Mouse (Mus musculus) spleen, adult 2 months (tissue): ENCODE data around the gene Prr14l. TPM values are rescaled to one million over a fixed set of nuclear protein-coding genes. Genes with fewer than 3 reads are reported as not detected.
"Not testable (repeated sequence)": the region's sequence is repeated elsewhere in the genome, so short reads cannot be mapped to it uniquely, and the experiment has no call there.

Experiments used
- DNase-seq, 2 experiments: peaks; one replicate each; pipeline versions ENCODE4 v3.0.0 to v3.0.0-alpha.2; 2012 to 2021; ENCODE audit warnings: low spot score in 2 of 2, low read depth in 1 of 2
- H3K27ac ChIP-seq: fragments of 200-500 bp; 2 replicates; pipeline ENCODE4 v1.5.1; 2012; ENCODE audit warnings: low read length, inconsistent platforms; ENCODE audit not compliant: insufficient read depth
- H3K27me3 ChIP-seq: fragments of 200-500 bp; 2 replicates; pipeline ENCODE4 v1.6.1; 2012; ENCODE audit warnings: mild to moderate bottlenecking, moderate library complexity, low read length, inconsistent platforms; ENCODE audit not compliant: control insufficient read depth, insufficient read depth
- H3K36me3 ChIP-seq: fragments of 200-500 bp; 2 replicates; pipeline ENCODE4 v1.6.1; 2012; ENCODE audit warnings: mild to moderate bottlenecking, low read length, inconsistent platforms; ENCODE audit not compliant: control insufficient read depth, insufficient read depth
- H3K4me1 ChIP-seq: fragments of 200-500 bp; 2 replicates; pipeline ENCODE4 v1.6.1; 2011; ENCODE audit warnings: inconsistent platforms; ENCODE audit not compliant: control insufficient read depth, insufficient read depth, insufficient read length
- H3K4me3 ChIP-seq: fragments of 200-500 bp; 2 replicates; pipeline ENCODE4 v1.5.1; 2011; ENCODE audit warnings: mild to moderate bottlenecking, inconsistent platforms; ENCODE audit not compliant: insufficient read depth, insufficient read length; ENCODE audit errors: extremely low read depth
- CTCF ChIP-seq: fragments of 200-500 bp; IDR thresholded peaks from 2 replicates; pipeline ENCODE4 v1.5.1; 2011; ENCODE audit warnings: mild to moderate bottlenecking, inconsistent platforms; ENCODE audit not compliant: insufficient read depth, insufficient read length, insufficient replicate concordance; ENCODE audit errors: extremely low read depth
- POLR2A ChIP-seq: fragments of 200-500 bp; IDR thresholded peaks from 2 replicates; pipeline ENCODE4 v1.6.1; 2011; ENCODE audit warnings: low read depth, low read length, inconsistent platforms
- WGBS: fragments of 180-500 bp; shearing (Covaris S2); methylation state at CpG from one replicate; pipeline ENCODE4 v1.1.7; 2018; 5-methylcytosine and 5-hydroxymethylcytosine counted together
- polyA plus RNA-seq: library from polyadenylated mRNA; depleted of rRNA; stranded (reverse); fragments of >200 nt; gene quantifications from 2 replicates; pipeline ENCODE4 v1.2.3, GENCODE M21; 2012; rRNA removed

Gene Prr14l
- polyA plus RNA-seq, 1 experiment: 15.1 TPM

DNA sequence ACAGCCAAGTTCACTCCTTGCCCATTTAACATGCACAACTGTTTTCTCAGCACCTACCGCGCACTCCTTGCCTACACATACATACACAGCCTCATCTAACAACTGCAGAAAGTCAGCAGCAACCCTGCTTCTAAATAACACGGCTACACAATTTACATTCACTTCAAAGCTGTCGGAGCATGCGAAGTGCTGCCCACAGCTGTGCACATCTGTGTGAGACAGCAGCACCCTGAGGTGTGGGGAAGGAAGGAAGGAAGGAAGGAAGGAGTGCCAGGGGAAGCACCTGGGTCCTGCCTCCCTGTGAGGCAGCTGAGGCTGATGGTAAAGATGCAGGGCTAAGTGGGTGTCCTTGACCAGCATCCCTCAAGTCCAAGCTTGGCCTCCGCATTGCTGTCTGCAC lies 105.1 kb downstream of the Prr14l start:
- H3K4me1 ChIP-seq: peaks cover 16% of the 10 kb centered on the region; the same call in 1 of the 2 replicates
- no peaks in the 10 kb centered on the region for H3K36me3 ChIP-seq
- H3K4me3 ChIP-seq: no peak overlapping the region
- 51% methylated on average over 6 of the region's 6 CpGs for WGBS
- DNase-seq: no peak
- TF ChIP-seq CTCF: no peak
- no peak for TF ChIP-seq POLR2A
- no peaks in the 10 kb centered on the region for H3K27me3 ChIP-seq
- H3K27ac ChIP-seq: no peak overlapping the region

DNA sequence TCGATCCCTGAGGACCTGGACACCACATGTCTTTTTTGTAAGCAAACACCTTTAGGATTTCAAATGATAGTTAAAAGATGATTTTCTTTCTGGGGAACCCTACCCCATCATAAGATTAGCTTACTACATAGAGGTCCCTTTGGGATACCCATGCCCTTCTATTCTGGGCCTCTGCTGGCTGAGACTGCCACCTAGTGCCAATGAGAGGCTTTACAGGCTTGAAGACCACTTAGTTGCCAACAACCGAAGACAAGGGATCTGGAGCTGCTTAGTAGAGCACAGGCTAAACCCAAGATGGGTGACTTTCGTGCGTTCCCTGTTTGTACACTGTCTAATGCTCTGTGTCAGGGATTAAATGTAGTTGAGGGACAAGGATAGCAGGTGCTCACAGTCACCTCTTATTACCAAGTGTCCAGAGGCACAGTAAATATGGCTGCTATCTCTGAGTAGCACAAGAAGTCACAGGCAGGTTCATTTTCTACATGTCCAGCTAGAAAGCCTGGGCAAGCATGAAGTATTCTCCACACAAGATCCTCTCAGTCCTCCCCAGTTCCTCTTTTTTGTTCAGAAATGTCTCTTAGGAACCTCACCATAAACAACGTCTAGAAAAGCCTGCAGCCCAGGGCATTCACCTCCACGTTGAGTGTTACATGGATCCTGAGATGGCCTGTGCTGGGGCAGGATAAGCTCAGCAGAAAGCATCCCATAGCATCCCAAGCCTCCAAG lies 106.2 kb downstream of the Prr14l start:
- H3K4me3 ChIP-seq: no peak overlapping the region
- H3K36me3 ChIP-seq: no peaks in the 10 kb centered on the region
- no peak for TF ChIP-seq POLR2A
- peak; percentile 60; the same call in 1 of the 2 replicates for TF ChIP-seq CTCF
- WGBS: 43% methylated on average over 6 of the region's 6 CpGs
- DNase-seq: peak in 1 of 2 experiments; percentile 37
- H3K4me1 ChIP-seq: peaks cover 16% of the 10 kb centered on the region; the same call in 1 of the 2 replicates
- H3K27ac ChIP-seq: no peak overlapping the region
- H3K27me3 ChIP-seq: no peaks in the 10 kb centered on the region

DNA sequence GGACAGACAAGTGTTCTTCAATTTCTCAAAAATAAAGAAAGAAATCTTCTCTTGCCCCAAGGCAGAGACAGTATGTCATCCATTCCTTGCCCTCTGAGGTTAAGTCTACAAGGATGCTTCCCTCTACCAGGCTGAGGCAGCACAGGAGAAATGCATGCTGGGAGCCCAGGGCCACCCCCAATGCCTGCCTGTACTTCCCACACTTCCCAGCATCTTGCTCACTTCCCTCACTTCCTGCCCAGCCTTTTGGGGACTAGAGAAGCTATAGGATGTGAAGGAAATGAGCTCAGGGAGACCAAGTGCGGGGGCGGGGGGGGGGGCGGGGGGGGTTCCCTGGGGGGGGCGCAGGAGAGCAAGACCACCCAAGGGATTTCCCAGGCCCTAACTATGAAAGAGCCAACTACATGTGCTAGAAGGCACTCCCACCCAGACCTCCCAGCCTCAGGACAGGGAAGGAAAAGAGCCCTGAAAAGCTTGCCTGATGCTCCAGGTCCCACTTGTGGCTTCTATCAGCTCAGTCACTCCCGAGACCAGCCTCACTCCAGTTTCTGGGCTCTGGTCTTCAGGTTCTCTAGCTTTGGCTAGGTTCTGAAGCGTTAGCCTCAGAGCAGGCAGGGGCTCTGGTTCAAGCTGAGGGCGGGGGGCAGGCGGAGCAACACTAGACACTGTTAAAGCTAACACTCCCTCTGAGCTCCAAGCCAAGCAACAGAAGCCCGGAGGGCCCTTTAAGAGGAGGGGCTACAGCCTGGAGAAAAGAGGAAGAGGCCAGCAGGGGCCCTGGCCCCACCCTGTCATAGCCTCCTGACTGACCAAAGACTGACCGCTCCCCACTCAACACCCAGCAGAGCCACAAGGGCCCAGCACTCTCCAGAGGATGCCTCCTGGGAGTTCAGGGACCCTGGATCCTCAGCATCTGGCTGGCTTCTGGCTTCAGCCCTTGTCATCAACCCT lies 108.1 kb downstream of the Prr14l start:
- TF ChIP-seq CTCF: no peak
- no peak for TF ChIP-seq POLR2A
- Histone ChIP-seq H3K27me3 (no peaks in the 10 kb centered on the region), H3K4me1 (peaks cover 13% of the 10 kb centered on the region; the same call in 1 of the 2 replicates), H3K36me3 (no peaks in the 10 kb centered on the region), H3K4me3 (peak overlapping the region; percentile 66), H3K27ac (peak overlapping the region; percentile 85)
- 13% methylated on average over 10 of the region's 10 CpGs for WGBS
- peak; percentile 23 to 59 for DNase-seq

DNA sequence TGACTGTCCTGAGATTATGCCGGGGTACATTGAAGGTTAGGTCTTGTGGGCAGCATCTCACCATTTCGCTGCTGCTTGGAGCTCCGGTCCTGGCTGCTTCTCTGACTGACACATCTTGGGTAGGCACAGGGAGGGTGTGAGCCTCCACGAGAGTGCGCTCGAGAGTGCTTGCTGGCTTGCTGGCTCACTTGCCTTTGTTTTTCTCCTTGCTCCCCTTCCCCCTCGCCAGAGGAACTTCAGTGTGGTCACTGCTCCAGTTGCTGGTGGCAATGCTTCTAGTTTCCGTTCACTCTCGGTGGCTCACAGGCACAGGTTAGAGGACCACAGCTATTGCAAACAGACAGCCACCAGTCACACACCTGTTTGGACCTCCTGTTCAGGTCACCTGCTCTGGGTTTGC lies 111.9 kb downstream of the Prr14l start:
- Histone ChIP-seq H3K36me3 (peaks cover 8% of the 10 kb centered on the region), H3K4me3 (no peak overlapping the region), H3K27ac (no peak overlapping the region), H3K4me1 (peaks cover 7% of the 10 kb centered on the region; the same call in 1 of the 2 replicates), H3K27me3 (no peaks in the 10 kb centered on the region)
- 39% methylated on average over 9 of the region's 9 CpGs for WGBS
- DNase-seq: no peak
- TF ChIP-seq POLR2A: no peak
- TF ChIP-seq CTCF: peak; percentile 22; the same call in 1 of the 2 replicates

DNA sequence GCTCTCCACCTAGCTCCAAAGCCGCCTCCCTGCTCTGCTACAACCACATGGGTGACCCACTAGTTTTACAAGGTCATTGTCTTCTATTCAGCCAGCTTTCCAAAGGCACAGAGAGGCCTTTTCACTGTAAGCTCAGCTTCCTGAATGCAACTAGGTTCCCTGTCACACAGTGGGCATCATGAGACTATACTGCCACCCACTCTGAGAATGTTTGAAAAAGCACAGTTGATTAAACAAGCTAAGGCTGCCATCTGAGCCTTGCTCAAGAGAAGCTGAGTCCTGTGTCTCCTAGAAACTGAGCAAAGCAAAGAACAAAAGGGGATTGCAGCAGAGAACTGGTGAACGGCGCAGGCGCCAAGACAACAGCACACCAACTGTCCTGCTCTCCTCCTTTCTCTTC lies 112.7 kb downstream of the Prr14l start:
- DNase-seq, H3K27ac ChIP-seq, H3K36me3 ChIP-seq, H3K27me3 ChIP-seq, H3K4me3 ChIP-seq, H3K4me1 ChIP-seq: not testable (repeated sequence)
- 91% methylated on average over 4 of the region's 4 CpGs for WGBS

DNA sequence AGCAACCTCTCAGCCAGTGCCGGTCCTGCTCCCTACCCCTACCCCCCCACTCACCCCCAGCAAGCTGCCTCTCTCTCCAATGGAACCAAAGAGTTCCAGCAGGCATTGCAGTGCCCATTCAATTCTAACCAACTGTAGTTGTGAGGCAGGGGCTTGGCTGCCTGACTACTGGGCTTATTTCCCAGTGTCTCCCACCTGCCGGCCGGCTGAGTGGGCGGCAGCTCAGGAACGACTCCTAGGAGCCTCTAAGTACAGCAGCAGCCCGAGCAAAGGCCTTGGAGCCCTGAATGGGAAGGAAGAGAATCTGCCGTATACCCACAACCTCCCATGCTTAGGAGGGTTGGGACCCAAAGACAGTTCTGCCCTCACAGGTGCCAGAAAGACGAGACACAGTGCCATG lies 113.2 kb downstream of the Prr14l start:
- not testable (repeated sequence) for H3K27me3 ChIP-seq, H3K27ac ChIP-seq, H3K4me1 ChIP-seq

DNA sequence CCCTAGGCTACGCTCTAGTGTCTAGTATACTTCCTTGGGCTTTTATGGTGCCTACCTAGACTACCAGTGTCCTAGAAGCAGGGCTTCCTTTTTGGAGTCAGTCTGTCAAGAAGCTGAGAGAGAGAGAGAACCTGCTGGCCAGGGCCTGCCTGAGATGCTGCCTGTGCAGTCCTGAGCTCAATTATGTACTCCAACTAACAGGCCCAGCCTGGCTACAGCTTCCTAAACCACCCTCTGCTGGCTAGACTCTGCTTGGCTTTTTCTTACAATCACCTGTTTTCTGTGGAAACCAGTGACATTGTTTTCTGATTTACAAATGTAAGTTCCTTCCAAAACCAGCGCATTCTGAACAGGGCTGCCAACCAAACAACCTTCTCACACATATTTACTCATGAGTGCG lies 113.9 kb downstream of the Prr14l start:
- peaks cover 16% of the 10 kb centered on the region for H3K36me3 ChIP-seq
- 92% methylated on average over 3 of the region's 3 CpGs for WGBS
- no peak overlapping the region for H3K27ac ChIP-seq
- no peak overlapping the region for H3K4me3 ChIP-seq
- peaks cover 1% of the 10 kb centered on the region; the same call in 1 of the 2 replicates for H3K4me1 ChIP-seq
- TF ChIP-seq CTCF (no peak), POLR2A (no peak)
- H3K27me3 ChIP-seq: no peaks in the 10 kb centered on the region
- DNase-seq: no peak

More for the DNA sequence above, 113.2 kb downstream of the Prr14l start:
- H3K4me3 ChIP-seq, DNase-seq: not testable (repeated sequence)
- WGBS: 90% methylated on average over 8 of the region's 8 CpGs
- H3K36me3 ChIP-seq: peaks cover 11% of the 10 kb centered on the region

Other genes with a start within 250 kb of the Prr14l start
- gene Yes1, start 243.1 kb downstream of the Prr14l start, polyA plus RNA-seq: 0.55 and 0.58 TPM in 2 replicates
- 32.3 and 38.5 TPM in 2 replicates for gene Pisd, start 68.6 kb downstream of the Prr14l start, polyA plus RNA-seq
- 5.9 and 16.0 TPM in 2 replicates for gene Gm20671, start 27.1 kb downstream of the Prr14l start, polyA plus RNA-seq
- 12.4 and 14.4 TPM in 2 replicates for gene Depdc5, start 9.4 kb upstream of the Prr14l start, polyA plus RNA-seq
- gene Ywhah, start 164.6 kb upstream of the Prr14l start, polyA plus RNA-seq: 95.0 and 108 TPM in 2 replicates
- gene Slc5a1, start 250.0 kb upstream of the Prr14l start, polyA plus RNA-seq: 0.02 and 0.05 TPM in 2 replicates